Mouse (Mus musculus) C3H10T1/2 (cell line): Measurements from ENCODE around the gene Olfr1306. TPM values are rescaled to one million over a fixed set of nuclear protein-coding genes. Genes with fewer than 3 reads are reported as not detected.

ENCODE experiments used
- polyA plus RNA-seq, 2 experiments: library from polyadenylated mRNA; unstranded; fragments of >200 nt; fragmentation: generic; extraction: Trizol; gene quantifications; one replicate each; pipeline ENCODE4 v1.2.1; 2012; ENCODE audit warnings: missing spikeins in 2 of 2

The Olfr1306 gene
- not detected for polyA plus RNA-seq

GRCm38 (mm10) chr2:111916171-111916570, at the start of gene Olfr1306:
Gene Olfr1306 (minus strand): TSS chr2:111916271.

GRCm38 (mm10) chr2:111964844-111965243, 48.8 kb upstream of the Olfr1306 start, which contains the start of gene Olfr1308:
Gene Olfr1308 (minus strand): TSS chr2:111964944.

GRCm38 (mm10) chr2:111949340-111949739, 33.3 kb upstream of the Olfr1306 start, which contains the start of gene Olfr1307:
Gene Olfr1307 (minus strand): TSS chr2:111949440.

GRCm38 (mm10) chr2:111877049-111877448, 39.0 kb downstream of the Olfr1306 start, which contains the start of gene Olfr1305:
Gene Olfr1305 (minus strand): TSS chr2:111877149.

Other genes with a start within 250 kb of the Olfr1306 start
- gene Olfr1301, start 165.3 kb downstream of the Olfr1306 start, polyA plus RNA-seq: not detected
- gene Olfr1302, start 138.8 kb downstream of the Olfr1306 start, polyA plus RNA-seq: not detected
- gene Olfr1303, start 95.9 kb downstream of the Olfr1306 start, polyA plus RNA-seq: not detected
- gene Olfr1305, start 39.1 kb downstream of the Olfr1306 start, polyA plus RNA-seq: not detected
- gene Olfr1307, start 33.2 kb upstream of the Olfr1306 start, polyA plus RNA-seq: not detected
- gene Olfr1308, start 48.7 kb upstream of the Olfr1306 start, polyA plus RNA-seq: not detected
- not detected for gene Olfr1309, start 74.0 kb upstream of the Olfr1306 start, polyA plus RNA-seq
- not detected for gene Olfr1310, start 96.4 kb upstream of the Olfr1306 start, polyA plus RNA-seq
- gene Olfr1311, start 108.1 kb upstream of the Olfr1306 start, polyA plus RNA-seq: not detected
- not detected for gene Olfr1312, start 134.0 kb upstream of the Olfr1306 start, polyA plus RNA-seq
- gene Olfr1313, start 161.6 kb upstream of the Olfr1306 start, polyA plus RNA-seq: not detected
- gene Olfr1314, start 180.5 kb upstream of the Olfr1306 start, polyA plus RNA-seq: under 1 TPM; 0.02 to 0.08 TPM
- under 1 TPM in 1 of 2 experiments, not detected in 1; 0.04 TPM for gene Olfr1315-ps1, start 199.2 kb upstream of the Olfr1306 start, polyA plus RNA-seq
- under 1 TPM; 0.02 to 0.08 TPM for gene Olfr1316, start 218.7 kb upstream of the Olfr1306 start, polyA plus RNA-seq
- under 1 TPM in 1 of 2 experiments, not detected in 1; 0.18 TPM for gene Olfr1317, start 224.1 kb upstream of the Olfr1306 start, polyA plus RNA-seq
- under 1 TPM in 1 of 2 experiments, not detected in 1; 0.18 TPM for gene Olfr1318, start 237.9 kb upstream of the Olfr1306 start, polyA plus RNA-seq